Mouse (Mus musculus) neural tube, embryonic 11.5 days (tissue): ENCODE results near the gene Pappa. TPM values are rescaled to one million over a fixed set of nuclear protein-coding genes. Genes with fewer than 3 reads are reported as not detected.

Source experiments
- ATAC-seq: fragments of 200-750 bp; cut with Nextera tagmentation; 2 replicates; pipeline ENCODE4 v1.8.0; 2017; ENCODE audit warnings: moderate number of reproducible peaks, mild to moderate bottlenecking, moderate TSS enrichment, moderate library complexity; ENCODE audit not compliant: insufficient read depth, low FRiP score, low TSS enrichment
- DNase-seq: peaks from one replicate; pipeline ENCODE4 v3.0.0-alpha.2; 2015; ENCODE audit warnings: low spot score
- H3K27ac ChIP-seq: fragments of 300-500 bp; sonication (generic); 2 replicates; pipeline ENCODE4 v1.5.1; 2014; ENCODE audit warnings: low read depth, mild to moderate bottlenecking, low read length
- H3K27me3 ChIP-seq: fragments of 300-500 bp; sonication (generic); 2 replicates; pipeline ENCODE4 v1.6.1; 2014; ENCODE audit warnings: mild to moderate bottlenecking, low read length, mixed read lengths; ENCODE audit not compliant: control insufficient read depth, insufficient read depth
- H3K36me3 ChIP-seq: fragments of 300-500 bp; sonication (generic); 2 replicates; pipeline ENCODE4 v1.6.1; 2014; ENCODE audit warnings: mild to moderate bottlenecking, low read length, moderate library complexity, mixed read lengths; ENCODE audit not compliant: control insufficient read depth, insufficient read depth
- H3K4me1 ChIP-seq: fragments of 300-500 bp; sonication (generic); 2 replicates; pipeline ENCODE4 v1.6.1; 2014; ENCODE audit warnings: low read length, mixed read lengths; ENCODE audit not compliant: control insufficient read depth, insufficient read depth
- H3K4me2 ChIP-seq: fragments of 300-500 bp; sonication (generic); 2 replicates; pipeline ENCODE4 v1.6.1; 2014; ENCODE audit warnings: low read depth, mild to moderate bottlenecking, moderate library complexity
- H3K4me3 ChIP-seq: fragments of 300-500 bp; sonication (generic); 2 replicates; pipeline ENCODE4 v1.5.1; 2014; ENCODE audit warnings: low read depth, low read length
- H3K9ac ChIP-seq: fragments of 300-500 bp; sonication (generic); 2 replicates; pipeline ENCODE4 v1.6.1; 2014; ENCODE audit warnings: mild to moderate bottlenecking, low read length
- H3K9me3 ChIP-seq: fragments of 300-500 bp; sonication (generic); 2 replicates; pipeline ENCODE4 v1.6.1; 2016; ENCODE audit warnings: low read length; ENCODE audit not compliant: control insufficient read depth
- WGBS: fragments of 180-500 bp; shearing (Covaris S2); extraction: QIAGEN DNeasy Blood & Tissue Kit; methylation state at CpG from one replicate; pipeline ENCODE4 v1.1.7; 2014; 5-methylcytosine and 5-hydroxymethylcytosine counted together
- polyA plus RNA-seq: library from polyadenylated mRNA; unstranded; fragments of >200 nt; fragmentation: Nextera tagmentation; extraction: Ambion mirVana; gene quantifications from 2 replicates; pipeline ENCODE4 v1.2.1, GENCODE M21; 2014

Gene Pappa
- polyA plus RNA-seq, 1 experiment from 2014 or later = 0.78 TPM

DNA sequence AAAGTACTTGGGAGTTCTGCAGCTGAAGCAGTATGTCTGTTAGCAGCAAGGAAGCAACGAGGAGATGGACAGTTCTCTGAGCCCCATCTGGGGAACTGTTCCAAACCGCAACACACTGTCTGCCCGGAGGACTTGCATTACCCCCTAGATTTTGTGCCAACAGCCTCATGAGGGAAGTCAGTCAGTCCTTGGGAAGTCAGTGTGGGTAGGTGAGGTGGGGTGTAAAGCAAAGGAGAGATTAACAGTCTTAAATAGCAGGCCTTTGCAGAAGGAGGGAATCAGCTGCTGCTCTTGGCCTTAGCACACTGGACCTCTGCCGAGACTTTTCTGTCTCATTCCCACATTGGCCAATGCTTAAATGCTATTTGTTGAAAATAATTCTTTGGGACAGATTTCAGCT, 230.6 kb downstream of the Pappa start:
- H3K9ac ChIP-seq = no peak overlapping the region
- DNase-seq (no peak), ATAC-seq (no peak)
- H3K4me3 ChIP-seq = no peak overlapping the region
- 62% methylated on average over 4 of the region's 4 CpGs for WGBS
- no peaks in the 10 kb centered on the region for H3K27me3 ChIP-seq
- no peaks in the 10 kb centered on the region for H3K9me3 ChIP-seq
- H3K4me1 ChIP-seq = no peaks in the 10 kb centered on the region
- no peak overlapping the region for H3K27ac ChIP-seq
- no peak overlapping the region for H3K4me2 ChIP-seq
- no peaks in the 10 kb centered on the region for H3K36me3 ChIP-seq

DNA sequence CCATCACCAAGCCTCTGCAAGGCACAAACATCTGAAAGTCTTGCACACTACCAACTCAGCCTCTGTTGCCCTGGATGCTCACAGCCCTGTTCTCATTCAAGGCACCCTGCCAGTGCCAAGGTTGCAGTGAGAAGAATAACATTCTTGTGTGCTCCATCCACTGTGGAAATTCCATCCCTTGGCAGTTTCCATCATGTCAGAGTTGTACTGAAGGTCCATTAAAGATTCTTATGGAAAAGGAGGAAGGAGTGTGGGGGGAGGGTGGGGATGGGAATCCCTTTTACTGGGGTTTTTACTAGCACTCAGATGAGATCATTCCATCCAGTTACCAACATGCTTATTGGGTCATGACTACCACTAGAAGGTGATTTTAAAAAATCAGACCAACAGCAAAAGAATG, 243.2 kb downstream of the Pappa start:
- Histone ChIP-seq H3K9ac (no peak overlapping the region), H3K4me2 (no peak overlapping the region), H3K4me1 (no peaks in the 10 kb centered on the region), H3K27me3 (no peaks in the 10 kb centered on the region), H3K4me3 (no peak overlapping the region), H3K27ac (no peak overlapping the region), H3K9me3 (no peaks in the 10 kb centered on the region), H3K36me3 (no peaks in the 10 kb centered on the region)
- no peak for DNase-seq
- ATAC-seq = no peak

DNA sequence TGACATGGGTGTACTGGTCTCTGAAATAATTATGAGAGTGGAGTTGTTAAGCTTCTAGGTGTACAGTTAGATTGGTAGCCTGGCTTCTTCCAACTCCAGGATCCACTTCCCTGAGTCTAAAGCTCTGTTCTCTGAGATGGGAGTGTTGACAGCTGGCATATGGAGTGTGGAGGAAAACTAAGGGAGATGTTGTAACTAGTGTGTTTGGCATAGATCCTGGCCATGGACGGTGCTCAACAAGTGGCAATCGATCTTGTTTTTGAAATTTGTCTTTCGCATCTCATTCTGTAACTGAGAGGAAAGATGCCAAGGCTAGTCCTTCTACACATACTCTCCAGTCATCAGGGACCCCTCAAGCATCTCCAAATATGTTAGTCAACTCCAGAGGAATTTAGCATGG, 248.8 kb downstream of the Pappa start:
- Histone ChIP-seq H3K4me3 (no peak overlapping the region), H3K9me3 (no peaks in the 10 kb centered on the region), H3K4me1 (no peaks in the 10 kb centered on the region), H3K36me3 (no peaks in the 10 kb centered on the region), H3K9ac (no peak overlapping the region), H3K4me2 (no peak overlapping the region), H3K27me3 (no peaks in the 10 kb centered on the region), H3K27ac (no peak overlapping the region)
- no peak for ATAC-seq
- no peak for DNase-seq
- 91% methylated on average over 3 of the region's 3 CpGs for WGBS

DNA sequence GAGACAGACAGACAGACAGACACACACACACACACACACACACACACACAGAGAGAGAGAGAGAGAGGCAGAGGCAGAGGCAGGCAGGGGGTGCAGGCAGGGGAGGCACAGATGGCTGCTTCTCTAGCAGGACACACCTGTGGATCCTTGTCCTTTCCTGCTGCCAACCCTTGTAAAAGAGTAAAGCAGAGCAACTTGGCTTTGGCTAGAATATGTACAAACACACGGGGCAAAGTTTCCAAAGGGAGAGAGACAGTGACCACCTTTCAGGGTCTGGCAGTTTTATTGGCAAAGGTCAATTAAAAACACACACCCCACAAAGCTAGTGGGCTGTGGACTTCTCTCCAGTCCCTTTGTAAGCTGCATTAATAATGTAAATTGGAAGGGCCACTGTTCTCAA, 249.9 kb downstream of the Pappa start:
- Histone ChIP-seq H3K9me3 (no peaks in the 10 kb centered on the region), H3K4me2 (no peak overlapping the region), H3K9ac (no peak overlapping the region), H3K27me3 (no peaks in the 10 kb centered on the region), H3K27ac (no peak overlapping the region), H3K4me1 (no peaks in the 10 kb centered on the region), H3K36me3 (no peaks in the 10 kb centered on the region), H3K4me3 (no peak overlapping the region)
- no peak for ATAC-seq
- 33% methylated on average over 1 of the region's 1 CpGs for WGBS
- DNase-seq = no peak

DNA sequence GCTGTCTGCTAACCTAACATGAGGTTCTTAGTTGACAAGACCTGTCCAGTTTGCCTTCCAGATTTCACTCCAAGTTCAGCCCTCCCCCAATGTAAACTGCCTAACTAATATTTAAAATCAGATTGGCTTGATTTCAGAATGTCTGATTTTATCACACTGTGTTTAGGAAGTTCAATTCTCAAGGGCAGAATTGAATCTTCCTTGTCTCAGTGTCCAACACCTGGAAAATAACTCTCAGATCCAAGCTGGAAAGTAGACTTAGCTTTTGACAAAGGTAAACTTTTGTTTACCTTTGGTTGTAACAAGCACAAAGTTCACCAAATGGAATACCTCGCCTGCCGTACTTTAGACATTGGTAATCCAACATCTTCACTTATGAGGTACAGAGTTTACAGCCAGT, 252.6 kb downstream of the Pappa start:
- no peak overlapping the region for H3K27ac ChIP-seq
- H3K9ac ChIP-seq = no peak overlapping the region
- WGBS = 96% methylated on average over 2 of the region's 2 CpGs
- H3K27me3 ChIP-seq = no peaks in the 10 kb centered on the region
- ATAC-seq (no peak), DNase-seq (no peak)
- no peaks in the 10 kb centered on the region for H3K9me3 ChIP-seq
- no peak overlapping the region for H3K4me2 ChIP-seq
- no peak overlapping the region for H3K4me3 ChIP-seq
- no peaks in the 10 kb centered on the region for H3K36me3 ChIP-seq
- H3K4me1 ChIP-seq = no peaks in the 10 kb centered on the region

DNA sequence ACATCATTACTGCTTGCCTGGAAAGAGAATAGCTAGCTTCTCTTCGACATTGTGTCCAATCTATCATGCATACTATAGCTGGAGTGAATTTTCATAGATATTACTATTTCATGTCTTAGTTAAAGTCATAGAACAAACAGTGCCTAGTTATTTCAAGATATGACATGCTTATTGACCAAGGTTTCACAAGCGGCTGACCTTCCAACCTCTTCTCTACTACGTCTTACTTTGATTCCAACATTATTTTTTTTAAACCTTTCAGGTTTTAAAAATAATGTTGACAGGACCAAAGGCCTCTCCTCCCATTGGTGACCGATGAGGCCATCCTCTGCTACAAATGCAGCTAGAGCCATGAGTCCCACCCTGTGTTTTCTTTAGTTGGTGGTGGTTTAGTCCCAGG, 255.5 kb downstream of the Pappa start:
- WGBS = 92% methylated on average over 4 of the region's 4 CpGs

DNA sequence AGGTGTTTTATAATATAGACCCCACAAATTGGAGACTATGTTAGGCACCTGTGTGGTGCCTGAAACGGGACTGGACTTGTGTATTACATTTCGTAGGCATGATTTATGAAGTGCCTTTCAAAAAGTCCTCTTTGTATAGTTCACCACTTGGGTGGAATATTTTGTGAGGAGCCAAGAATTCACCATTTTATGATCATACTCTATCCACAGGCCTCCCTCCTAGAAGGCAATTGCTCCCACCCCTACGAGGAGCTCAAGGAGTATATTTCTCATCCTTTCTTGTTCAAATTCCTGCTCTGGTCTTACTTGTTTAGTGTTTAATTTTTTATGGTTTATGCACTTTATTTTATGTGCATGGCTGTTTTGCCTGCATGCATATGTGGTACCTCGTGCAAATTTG, 259.1 kb downstream of the Pappa start:
- Histone ChIP-seq H3K27ac (no peak overlapping the region), H3K4me3 (no peak overlapping the region), H3K4me2 (no peak overlapping the region), H3K36me3 (no peaks in the 10 kb centered on the region), H3K4me1 (no peaks in the 10 kb centered on the region), H3K9me3 (no peaks in the 10 kb centered on the region), H3K9ac (no peak overlapping the region), H3K27me3 (no peaks in the 10 kb centered on the region)
- DNase-seq (no peak), ATAC-seq (no peak)
- WGBS = 82% methylated on average over 4 of the region's 4 CpGs

More for the DNA sequence above, 255.5 kb downstream of the Pappa start:
- no peak overlapping the region for H3K9ac ChIP-seq
- H3K27ac ChIP-seq = no peak overlapping the region
- DNase-seq (no peak), ATAC-seq (no peak)
- H3K4me2 ChIP-seq = no peak overlapping the region
- no peaks in the 10 kb centered on the region for H3K27me3 ChIP-seq
- H3K4me1 ChIP-seq = no peaks in the 10 kb centered on the region
- no peaks in the 10 kb centered on the region for H3K9me3 ChIP-seq
- H3K36me3 ChIP-seq = no peaks in the 10 kb centered on the region
- no peak overlapping the region for H3K4me3 ChIP-seq

DNA sequence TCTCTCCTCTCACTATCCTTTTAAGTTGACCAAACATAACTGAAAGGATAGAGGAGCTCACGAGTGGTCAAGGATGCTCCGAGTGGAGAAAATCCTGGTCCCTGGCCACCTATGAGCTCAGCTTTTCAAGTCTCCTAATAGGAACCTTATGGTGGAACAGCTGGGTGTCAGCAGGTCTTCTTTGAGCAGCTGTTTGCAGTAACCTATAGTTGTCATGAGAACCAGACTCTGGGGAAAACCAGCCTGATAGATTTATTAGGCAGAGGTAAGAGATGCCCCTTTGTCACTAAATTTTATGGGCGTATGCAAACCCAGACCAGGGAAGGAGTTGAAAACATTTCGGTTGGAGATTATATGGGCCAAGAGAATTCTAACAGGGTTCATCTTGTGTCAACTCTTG, 267.0 kb downstream of the Pappa start:
- Histone ChIP-seq H3K4me3 (no peak overlapping the region), H3K27me3 (no peaks in the 10 kb centered on the region), H3K9ac (no peak overlapping the region), H3K4me1 (no peaks in the 10 kb centered on the region), H3K36me3 (no peaks in the 10 kb centered on the region), H3K4me2 (no peak overlapping the region), H3K27ac (no peak overlapping the region), H3K9me3 (no peaks in the 10 kb centered on the region)
- 47% methylated on average over 4 of the region's 4 CpGs for WGBS
- no peak for ATAC-seq
- no peak for DNase-seq

DNA sequence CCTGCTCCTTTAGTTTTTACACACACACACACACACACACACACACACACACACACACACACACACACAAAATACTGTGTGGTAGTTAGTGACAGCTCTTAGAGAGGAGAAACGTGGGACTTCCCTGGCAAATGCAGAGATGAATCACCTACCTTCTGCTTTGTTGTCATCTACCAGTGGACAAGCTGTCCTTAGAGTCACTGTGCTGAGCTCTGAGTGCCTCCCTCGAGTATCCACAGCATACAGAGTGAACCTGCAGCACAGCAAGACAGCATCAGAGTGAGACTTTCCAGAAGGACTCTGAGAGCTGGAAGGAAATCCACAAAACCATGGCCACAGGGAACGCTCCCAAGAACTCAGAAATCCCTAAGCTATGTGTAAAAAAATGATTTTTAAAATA, 272.8 kb downstream of the Pappa start:
- 69% methylated on average over 3 of the region's 3 CpGs for WGBS
- Histone ChIP-seq H3K27me3 (no peaks in the 10 kb centered on the region), H3K4me3 (no peak overlapping the region), H3K9ac (no peak overlapping the region), H3K27ac (no peak overlapping the region), H3K9me3 (no peaks in the 10 kb centered on the region), H3K36me3 (no peaks in the 10 kb centered on the region), H3K4me2 (no peak overlapping the region), H3K4me1 (no peaks in the 10 kb centered on the region)
- ATAC-seq (no peak), DNase-seq (no peak)
